Mouse (Mus musculus): ENCODE measurements around the gene Gm16223. TPM values are rescaled to one million over a fixed set of nuclear protein-coding genes. Genes with fewer than 3 reads are reported as not detected.

Gene Gm16223
- polyA plus RNA-seq, 1 experiment from 2014 or later, result not detected

DNA sequence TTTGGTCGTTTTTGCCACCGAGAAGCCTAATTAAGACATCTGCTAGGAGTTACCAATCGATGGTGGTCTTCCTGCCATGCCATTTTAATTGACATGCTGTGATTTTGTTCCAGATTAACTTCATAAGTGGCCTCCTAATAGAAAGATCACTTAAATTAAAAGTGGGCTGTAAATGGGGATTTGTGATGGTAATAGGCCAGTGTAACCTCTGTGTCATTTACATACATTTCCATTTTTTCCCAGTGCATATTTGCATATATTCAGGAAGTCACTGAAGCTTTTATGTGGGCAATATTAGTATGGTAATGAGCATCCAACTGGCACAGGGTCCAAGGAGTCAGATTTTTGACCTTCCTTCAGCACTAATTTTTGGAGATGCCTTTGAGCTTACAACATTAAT lies 130.7 kb downstream of the Gm16223 start:
- no peaks in the 10 kb centered on the region for H3K9me3 ChIP-seq (replicated peaks; ENCODE audit: control insufficient read depth, low read length)
- no peak for ATAC-seq (ENCODE audit: insufficient read depth, low FRiP score)
- no peak overlapping the region for H3K27ac ChIP-seq (ENCODE audit: low read length)
- no peak overlapping the region for H3K4me2 ChIP-seq (ENCODE audit: low read depth, low read length)
- no peaks in the 10 kb centered on the region for H3K4me1 ChIP-seq (ENCODE audit: control insufficient read depth, insufficient read depth, low read length)
- WGBS, result 74% methylated on average over 3 of the region's 3 CpGs
- H3K27me3 ChIP-seq (ENCODE audit: control insufficient read depth, insufficient read depth, low read length), result no peaks in the 10 kb centered on the region
- no peak overlapping the region for H3K4me3 ChIP-seq (replicated peaks; ENCODE audit: low read length)
- no peaks in the 10 kb centered on the region for H3K36me3 ChIP-seq (ENCODE audit: control insufficient read depth, insufficient read depth, low read length)
- H3K9ac ChIP-seq (ENCODE audit: low read length), result no peak overlapping the region

DNA sequence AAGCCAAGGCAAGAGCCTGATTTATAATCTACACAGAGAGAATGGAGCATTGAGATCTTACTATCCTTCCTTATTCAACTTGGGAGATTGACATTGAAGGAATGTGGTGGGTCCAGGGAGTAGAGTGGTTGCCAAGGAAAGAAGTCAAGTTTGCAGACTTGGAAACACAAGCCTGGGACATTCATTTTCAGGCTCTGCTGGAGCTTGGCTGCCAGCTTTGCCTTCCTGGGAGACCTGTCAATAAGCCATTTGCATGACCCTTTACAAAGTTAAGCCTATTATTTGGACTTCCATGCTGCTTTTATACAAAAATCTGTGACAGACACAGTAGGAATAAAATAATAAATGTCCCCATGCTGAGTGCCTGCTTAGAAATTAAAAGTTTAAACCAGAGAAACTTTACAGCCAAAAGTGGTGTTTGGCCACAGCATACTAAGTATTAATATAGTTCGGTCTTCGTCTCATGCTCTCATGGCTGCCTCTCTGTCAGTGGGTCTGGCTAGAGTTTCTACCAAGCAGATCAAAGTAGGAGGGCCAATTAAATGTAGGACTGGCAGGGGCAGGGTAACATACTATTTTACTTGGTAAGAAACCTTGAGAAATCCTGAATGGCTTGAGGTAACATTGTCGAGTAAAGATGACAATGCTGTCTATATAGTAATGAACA lies 139.8 kb downstream of the Gm16223 start:
- no peak overlapping the region for H3K27ac ChIP-seq (ENCODE audit: low read length)
- H3K27me3 ChIP-seq (ENCODE audit: control insufficient read depth, insufficient read depth, low read length), result no peaks in the 10 kb centered on the region
- H3K4me1 ChIP-seq (ENCODE audit: control insufficient read depth, insufficient read depth, low read length), result no peaks in the 10 kb centered on the region
- no peak overlapping the region for H3K4me3 ChIP-seq (replicated peaks; ENCODE audit: low read length)
- no peaks in the 10 kb centered on the region for H3K9me3 ChIP-seq (replicated peaks; ENCODE audit: control insufficient read depth, low read length)
- H3K36me3 ChIP-seq (ENCODE audit: control insufficient read depth, insufficient read depth, low read length), result no peaks in the 10 kb centered on the region
- no peak for ATAC-seq (ENCODE audit: insufficient read depth, low FRiP score)
- 92% methylated on average over 3 of the region's 3 CpGs for WGBS
- H3K4me2 ChIP-seq (ENCODE audit: low read depth, low read length), result no peak overlapping the region
- H3K9ac ChIP-seq (ENCODE audit: low read length), result no peak overlapping the region

DNA sequence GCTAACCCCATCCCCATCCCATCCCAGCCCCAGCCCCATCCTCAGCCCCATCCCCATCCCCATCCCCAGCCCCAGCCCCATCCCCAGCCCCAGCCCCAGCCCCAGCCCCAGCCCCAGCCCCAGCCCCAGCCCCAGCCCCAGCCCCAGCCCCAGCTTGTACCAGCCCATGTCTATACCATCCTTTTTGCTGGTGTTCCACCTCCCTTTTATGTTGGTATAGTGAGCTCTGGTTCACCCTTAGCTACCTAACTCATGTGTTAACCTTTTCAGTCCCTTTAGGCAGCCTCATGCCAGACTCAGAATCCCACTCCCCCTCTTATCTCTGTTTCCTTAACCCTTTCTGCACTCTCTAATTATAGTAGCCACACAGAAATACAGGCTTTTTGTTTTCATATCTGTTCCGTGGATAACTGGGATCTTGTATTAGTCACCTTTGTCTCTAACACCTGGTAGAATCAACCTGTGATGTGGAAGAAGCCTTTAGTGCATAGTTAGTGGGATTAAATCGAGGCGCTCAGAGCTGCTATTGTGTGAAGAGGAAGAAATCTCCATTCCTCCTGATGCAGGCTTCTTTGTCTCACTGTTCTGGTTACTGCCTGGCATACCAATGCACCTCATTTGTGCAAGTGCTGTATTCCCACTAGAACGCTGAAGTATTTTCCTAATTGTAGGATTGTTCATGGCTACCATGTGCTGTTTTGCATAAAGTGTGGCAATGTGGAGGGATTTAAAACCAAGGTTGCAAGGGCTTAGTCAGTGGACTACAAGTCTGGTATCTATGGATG lies 144.0 kb downstream of the Gm16223 start:
- Histone ChIP-seq H3K36me3 (ENCODE audit: control insufficient read depth, insufficient read depth, low read length) (no peaks in the 10 kb centered on the region), H3K4me2 (ENCODE audit: low read depth, low read length) (no peak overlapping the region), H3K4me1 (ENCODE audit: control insufficient read depth, insufficient read depth, low read length) (no peaks in the 10 kb centered on the region), H3K27ac (ENCODE audit: low read length) (no peak overlapping the region), H3K9me3 (replicated peaks; ENCODE audit: control insufficient read depth, low read length) (no peaks in the 10 kb centered on the region), H3K9ac (ENCODE audit: low read length) (no peak overlapping the region), H3K4me3 (replicated peaks; ENCODE audit: low read length) (no peak overlapping the region), H3K27me3 (ENCODE audit: control insufficient read depth, insufficient read depth, low read length) (no peaks in the 10 kb centered on the region)
- 67% methylated on average over 4 of the region's 4 CpGs for WGBS
- no peak for ATAC-seq (ENCODE audit: insufficient read depth, low FRiP score)

GRCm38 (mm10) chr5:42212353-42212752 lies 144.6 kb downstream of the Gm16223 start:
- Histone ChIP-seq H3K36me3 (ENCODE audit: control insufficient read depth, insufficient read depth, low read length) (no peaks in the 10 kb centered on the region), H3K9me3 (replicated peaks; ENCODE audit: control insufficient read depth, low read length) (no peaks in the 10 kb centered on the region), H3K27ac (ENCODE audit: low read length) (no peak overlapping the region), H3K4me2 (ENCODE audit: low read depth, low read length) (no peak overlapping the region), H3K9ac (ENCODE audit: low read length) (no peak overlapping the region), H3K27me3 (ENCODE audit: control insufficient read depth, insufficient read depth, low read length) (no peaks in the 10 kb centered on the region), H3K4me1 (ENCODE audit: control insufficient read depth, insufficient read depth, low read length) (no peaks in the 10 kb centered on the region), H3K4me3 (replicated peaks; ENCODE audit: low read length) (no peak overlapping the region)
- 84% methylated on average over 4 of the region's 4 CpGs for WGBS
- no peak for ATAC-seq (ENCODE audit: insufficient read depth, low FRiP score)

DNA sequence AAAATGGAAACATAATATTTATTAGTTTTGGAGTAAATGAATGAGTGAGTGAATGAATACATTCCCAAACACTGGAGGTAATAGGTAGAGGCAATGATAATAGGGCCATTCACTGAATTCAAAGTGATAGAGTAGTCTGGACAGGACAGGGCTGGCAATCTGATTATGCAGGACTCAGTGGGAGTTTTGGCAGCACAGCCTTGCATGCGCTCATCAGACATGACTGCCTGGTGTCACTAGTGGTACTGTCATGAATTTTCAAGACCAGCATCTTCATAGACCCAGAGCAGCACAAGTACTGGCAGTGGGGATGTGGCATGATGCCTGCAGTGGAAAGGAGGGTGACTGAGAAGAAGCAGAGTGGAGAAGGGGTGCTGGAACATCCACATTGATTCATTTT lies 157.1 kb downstream of the Gm16223 start:
- no peaks in the 10 kb centered on the region for H3K9me3 ChIP-seq (replicated peaks; ENCODE audit: control insufficient read depth, low read length)
- no peaks in the 10 kb centered on the region for H3K4me1 ChIP-seq (ENCODE audit: control insufficient read depth, insufficient read depth, low read length)
- WGBS, result 90% methylated on average over 1 of the region's 1 CpGs
- H3K27ac ChIP-seq (ENCODE audit: low read length), result no peak overlapping the region
- no peak for ATAC-seq (ENCODE audit: insufficient read depth, low FRiP score)
- no peaks in the 10 kb centered on the region for H3K27me3 ChIP-seq (ENCODE audit: control insufficient read depth, insufficient read depth, low read length)
- no peak overlapping the region for H3K9ac ChIP-seq (ENCODE audit: low read length)
- H3K36me3 ChIP-seq (ENCODE audit: control insufficient read depth, insufficient read depth, low read length), result no peaks in the 10 kb centered on the region
- H3K4me2 ChIP-seq (ENCODE audit: low read depth, low read length), result no peak overlapping the region
- H3K4me3 ChIP-seq (replicated peaks; ENCODE audit: low read length), result no peak overlapping the region

DNA sequence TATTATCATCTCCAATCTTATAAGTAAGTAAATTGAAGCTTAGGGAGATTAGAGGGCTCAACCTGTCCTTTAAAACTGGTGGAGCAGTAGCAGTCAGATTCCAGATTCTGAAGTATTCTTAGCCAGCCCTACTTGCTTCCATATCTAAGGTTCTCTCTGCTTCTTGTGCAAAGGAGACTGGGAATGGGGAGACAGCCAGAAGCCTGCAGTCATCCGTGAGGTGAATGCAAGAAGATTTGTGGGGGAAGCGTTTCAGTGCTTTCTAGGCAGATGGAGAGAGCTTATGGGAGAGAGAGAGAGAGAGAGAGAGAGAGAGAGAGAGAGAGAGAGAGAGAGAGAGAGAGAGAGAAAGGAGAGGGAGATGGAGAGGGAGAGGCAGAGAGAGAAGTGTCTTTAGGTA lies 160.9 kb downstream of the Gm16223 start:
- WGBS, result 62% methylated on average over 2 of the region's 2 CpGs
- no peak for ATAC-seq (ENCODE audit: insufficient read depth, low FRiP score)

DNA sequence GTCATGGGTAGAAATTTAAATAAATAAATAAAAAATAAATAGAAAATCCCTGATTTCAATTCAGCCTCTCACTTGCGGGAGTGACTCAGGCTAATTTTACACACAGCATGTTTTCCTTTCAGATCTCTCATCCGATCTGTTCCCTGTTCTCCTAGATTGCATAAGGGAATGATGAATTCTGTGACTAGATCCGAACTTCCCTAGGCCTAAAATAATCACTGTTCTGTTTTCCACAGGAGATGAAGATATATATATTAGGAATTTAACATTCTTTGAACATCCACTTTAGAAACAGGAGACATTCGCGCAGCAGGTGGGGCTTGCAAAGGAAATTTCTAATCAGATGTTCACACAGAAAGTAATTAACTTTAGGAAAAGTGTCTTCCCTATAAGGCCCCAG lies 171.5 kb downstream of the Gm16223 start:
- Histone ChIP-seq H3K4me2 (ENCODE audit: low read depth, low read length) (no peak overlapping the region), H3K9me3 (replicated peaks; ENCODE audit: control insufficient read depth, low read length) (no peaks in the 10 kb centered on the region), H3K4me1 (ENCODE audit: control insufficient read depth, insufficient read depth, low read length) (no peaks in the 10 kb centered on the region), H3K27ac (ENCODE audit: low read length) (no peak overlapping the region), H3K27me3 (ENCODE audit: control insufficient read depth, insufficient read depth, low read length) (no peaks in the 10 kb centered on the region), H3K36me3 (ENCODE audit: control insufficient read depth, insufficient read depth, low read length) (no peaks in the 10 kb centered on the region), H3K9ac (ENCODE audit: low read length) (no peak overlapping the region), H3K4me3 (replicated peaks; ENCODE audit: low read length) (no peak overlapping the region)
- whole genome bisulfite sequencing, result 81% methylated on average over 5 of the region's 5 CpGs
- no peak for ATAC-seq (ENCODE audit: insufficient read depth, low FRiP score)

More for the DNA sequence above, 160.9 kb downstream of the Gm16223 start:
- no peaks in the 10 kb centered on the region for H3K9me3 ChIP-seq (replicated peaks; ENCODE audit: control insufficient read depth, low read length)
- H3K36me3 ChIP-seq (ENCODE audit: control insufficient read depth, insufficient read depth, low read length), result no peaks in the 10 kb centered on the region
- H3K9ac ChIP-seq (ENCODE audit: low read length), result no peak overlapping the region
- H3K4me3 ChIP-seq (replicated peaks; ENCODE audit: low read length), result no peak overlapping the region
- H3K27ac ChIP-seq (ENCODE audit: low read length), result no peak overlapping the region
- no peaks in the 10 kb centered on the region for H3K4me1 ChIP-seq (ENCODE audit: control insufficient read depth, insufficient read depth, low read length)
- no peak overlapping the region for H3K4me2 ChIP-seq (ENCODE audit: low read depth, low read length)
- H3K27me3 ChIP-seq (ENCODE audit: control insufficient read depth, insufficient read depth, low read length), result no peaks in the 10 kb centered on the region

GRCm38 (mm10) chr5:42239806-42240205 lies 172.0 kb downstream of the Gm16223 start:
- Histone ChIP-seq H3K27ac (ENCODE audit: low read length) (no peak overlapping the region), H3K36me3 (ENCODE audit: control insufficient read depth, insufficient read depth, low read length) (no peaks in the 10 kb centered on the region), H3K9ac (ENCODE audit: low read length) (no peak overlapping the region), H3K4me2 (ENCODE audit: low read depth, low read length) (no peak overlapping the region), H3K4me3 (replicated peaks; ENCODE audit: low read length) (no peak overlapping the region), H3K27me3 (ENCODE audit: control insufficient read depth, insufficient read depth, low read length) (no peaks in the 10 kb centered on the region), H3K9me3 (replicated peaks; ENCODE audit: control insufficient read depth, low read length) (no peaks in the 10 kb centered on the region), H3K4me1 (ENCODE audit: control insufficient read depth, insufficient read depth, low read length) (no peaks in the 10 kb centered on the region)
- no peak for ATAC-seq (ENCODE audit: insufficient read depth, low FRiP score)

DNA sequence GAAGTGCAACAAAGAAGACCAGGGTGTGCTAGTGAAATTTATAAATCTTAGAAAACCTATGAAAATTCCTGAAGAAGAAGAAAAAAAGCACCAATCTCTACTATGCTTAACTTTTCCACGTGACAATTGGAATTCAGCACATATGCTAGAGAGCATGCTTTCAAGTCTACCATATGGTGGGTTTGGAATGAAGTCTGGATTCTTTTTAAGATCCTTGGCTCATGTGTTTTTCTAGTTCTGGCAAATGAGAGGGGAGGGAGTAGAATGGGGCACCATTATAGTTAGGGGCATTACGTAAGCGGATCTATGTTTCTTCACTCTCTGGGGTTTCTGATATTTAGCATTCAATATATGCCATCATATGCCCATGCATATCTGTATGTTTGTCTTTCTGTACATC lies 182.6 kb downstream of the Gm16223 start:
- no peaks in the 10 kb centered on the region for H3K36me3 ChIP-seq (ENCODE audit: control insufficient read depth, insufficient read depth, low read length)
- H3K27ac ChIP-seq (ENCODE audit: low read length), result no peak overlapping the region
- H3K4me3 ChIP-seq (replicated peaks; ENCODE audit: low read length), result no peak overlapping the region
- H3K4me1 ChIP-seq (ENCODE audit: control insufficient read depth, insufficient read depth, low read length), result no peaks in the 10 kb centered on the region
- ATAC-seq (ENCODE audit: insufficient read depth, low FRiP score), result no peak
- no peak overlapping the region for H3K4me2 ChIP-seq (ENCODE audit: low read depth, low read length)
- H3K9ac ChIP-seq (ENCODE audit: low read length), result no peak overlapping the region
- no peaks in the 10 kb centered on the region for H3K9me3 ChIP-seq (replicated peaks; ENCODE audit: control insufficient read depth, low read length)
- WGBS, result 82% methylated on average over 3 of the region's 3 CpGs
- H3K27me3 ChIP-seq (ENCODE audit: control insufficient read depth, insufficient read depth, low read length), result no peaks in the 10 kb centered on the region
